In the genomic region with DNA sequence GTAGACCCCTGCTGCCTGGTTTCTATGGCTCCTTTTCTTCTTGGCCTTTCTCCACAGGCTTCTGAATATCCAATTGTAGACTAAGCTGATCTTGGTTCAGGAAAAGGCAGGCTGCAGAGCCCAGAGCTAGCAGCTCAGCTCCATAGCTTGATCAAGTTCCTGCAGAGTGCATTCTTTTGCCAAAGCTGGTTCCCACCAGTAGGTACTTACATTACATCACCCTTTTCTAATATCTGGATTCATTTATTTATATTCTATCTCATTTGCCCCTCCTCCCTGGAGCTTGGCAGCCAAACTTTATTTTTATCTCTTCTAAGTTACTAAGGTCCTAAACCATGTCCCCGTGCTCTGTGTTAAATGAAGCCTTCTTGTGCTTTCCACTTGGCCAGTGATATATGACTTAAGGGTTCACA, we compare ENCODE assay signal across 7 mouse cellular contexts. TPM values are rescaled to one million over a fixed set of nuclear protein-coding genes. Genes with fewer than 3 reads are reported as not detected.
DNase-seq lines count a peak whose midpoint lies in the region; ATAC-seq and TF ChIP-seq lines count a peak whose summit lies in the region.

No protein-coding gene starts in this region.

- peak; percentile 69 for ATAC-seq in heart, embryonic 16.5 days (replicated peaks; ENCODE audit: extremely low read depth, insufficient read depth, low FRiP score)

- TF ChIP-seq CTCF in layer of hippocampus, adult 2 months (conservative IDR thresholded peaks at IDR 0.05): no peak

- H3K9ac ChIP-seq in heart, embryonic 16.5 days (ENCODE audit: low read length): no peak overlapping the region; the same call in 1 of the 2 replicates

- no peaks in the 10 kb centered on the region for H3K27me3 ChIP-seq in embryonic facial prominence, embryonic 10.5 days (replicated peaks; ENCODE audit: low read depth, poor library complexity, severe bottlenecking)
- no peaks in the 10 kb centered on the region for H3K27me3 ChIP-seq in heart, embryonic 16.5 days (ENCODE audit: control insufficient read depth, insufficient read depth, low read length)
- H3K27me3 ChIP-seq in midbrain, embryonic 10.5 days (ENCODE audit: low read depth, poor library complexity, severe bottlenecking): no peaks in the 10 kb centered on the region

- H3K9me3 ChIP-seq in embryonic facial prominence, embryonic 10.5 days: no peaks in the 10 kb centered on the region
- no peaks in the 10 kb centered on the region for H3K9me3 ChIP-seq in heart, embryonic 16.5 days (replicated peaks; ENCODE audit: control insufficient read depth, low read length)
- H3K9me3 ChIP-seq in midbrain, embryonic 10.5 days (replicated peaks): no peaks in the 10 kb centered on the region

- H3K4me3 ChIP-seq in layer of hippocampus, adult 2 months: no peak overlapping the region
- H3K4me3 ChIP-seq in embryonic facial prominence, embryonic 10.5 days: no peak overlapping the region
- no peak overlapping the region; the same call in 1 of the 2 replicates for H3K4me3 ChIP-seq in heart, embryonic 16.5 days (ENCODE audit: low read length)
- H3K4me3 ChIP-seq in midbrain, embryonic 10.5 days: no peak overlapping the region

- no peaks in the 10 kb centered on the region for H3K36me3 ChIP-seq in embryonic facial prominence, embryonic 10.5 days (replicated peaks)
- no peaks in the 10 kb centered on the region for H3K36me3 ChIP-seq in heart, embryonic 16.5 days (ENCODE audit: control insufficient read depth, insufficient read depth)
- no peaks in the 10 kb centered on the region for H3K36me3 ChIP-seq in midbrain, embryonic 10.5 days

- WGBS in embryonic facial prominence, embryonic 10.5 days: 75% methylated on average over 1 of the region's 1 CpGs
- WGBS in heart, embryonic 16.5 days: 11% methylated on average over 1 of the region's 1 CpGs
- WGBS in midbrain, embryonic 10.5 days: 58% methylated on average over 1 of the region's 1 CpGs

- no peak for DNase-seq in layer of hippocampus, adult 2 months (ENCODE audit: low spot score in 2 of 2)
- DNase-seq in layer of hippocampus, postnatal 36 days: no peak
- DNase-seq in embryonic facial prominence, embryonic 10.5 days (ENCODE audit: low spot score): no peak
- peak; percentile 37 for DNase-seq in midbrain, embryonic 10.5 days (ENCODE audit: low spot score)
- DNase-seq in ovary, postnatal 14 days (ENCODE audit: low spot score): no peak
- no peak for DNase-seq in MN1 (ENCODE audit: low spot score)

- H3K4me2 ChIP-seq in heart, embryonic 16.5 days (ENCODE audit: low read depth, low read length): peak overlapping the region; percentile 44

- peaks cover 13% of the 10 kb centered on the region for H3K4me1 ChIP-seq in embryonic facial prominence, embryonic 10.5 days
- peaks cover 40% of the 10 kb centered on the region for H3K4me1 ChIP-seq in heart, embryonic 16.5 days (ENCODE audit: control insufficient read depth, insufficient read depth, low read length)
- peaks cover 48% of the 10 kb centered on the region for H3K4me1 ChIP-seq in midbrain, embryonic 10.5 days

- peak overlapping the region; percentile 61 for H3K27ac ChIP-seq in layer of hippocampus, adult 2 months
- 0 out of 2 replicates have a peak overlapping the region, but pooled peaks have one; percentile 40 for H3K27ac ChIP-seq in embryonic facial prominence, embryonic 10.5 days (replicated peaks)
- H3K27ac ChIP-seq in heart, embryonic 16.5 days (ENCODE audit: low read length): peak overlapping the region; percentile 91
- peak overlapping the region; percentile 64 for H3K27ac ChIP-seq in midbrain, embryonic 10.5 days (replicated peaks)

RNA-seq across cellular contexts. Expression of a gene that starts 24.9 kb away (rescaled TPM):
- 10 to 100 TPM; 13.0 to 17.4 TPM for total RNA-seq in layer of hippocampus, adult 2 months (2021)
- total RNA-seq in layer of hippocampus, postnatal 36 days (2021): 10 to 100 TPM; 14.3 to 18.2 TPM
- 10.3 and 11.9 TPM in 2 replicates for polyA plus RNA-seq in embryonic facial prominence, embryonic 10.5 days (2016; fragmentation: Nextera tagmentation; extraction: Ambion mirVana)
- polyA plus RNA-seq in heart, embryonic 16.5 days (2015; fragmentation: Nextera tagmentation; extraction: Ambion mirVana): 18.0 and 19.6 TPM in 2 replicates
- polyA plus RNA-seq in midbrain, embryonic 10.5 days (2016; fragmentation: Nextera tagmentation; extraction: Ambion mirVana): 9.3 and 12.5 TPM in 2 replicates

Comparison
In these comparisons a context has a peak if more than half of its experiments do, and no peak if none do; other contexts are left out.
1. H3K27ac ChIP-seq: peak in every context shown above with its lines; median percentile 91 in heart, embryonic 16.5 days; 64 in midbrain, embryonic 10.5 days; 61 in layer of hippocampus, adult 2 months; 40 in embryonic facial prominence, embryonic 10.5 days.